Mouse (Mus musculus) midbrain, embryonic 12.5 days (tissue): ENCODE measurements at regions not wholly inside any gene's neighbourhood (a gene's known extent, or its start where the extent isn't known, plus 50 kb on each side); places are given as distances from the start of the nearest gene placed in this dataset.
A peak's percentile ranks its signal among the peaks of the same experiment; 100 is the strongest.
"Not testable (repeated sequence)": the region's sequence is repeated elsewhere in the genome, so short reads cannot be mapped to it uniquely, and the experiment has no call there.

Experiments
- ATAC-seq: fragments of 200-750 bp; cut with Nextera tagmentation; 2 replicates; pipeline ENCODE4 v1.8.0; 2017; ENCODE audit warnings: low read depth, moderate TSS enrichment, moderate library complexity; ENCODE audit not compliant: low FRiP score
- H3K27ac ChIP-seq: fragments of 300-500 bp; sonication (generic); replicated peaks from 2 replicates; pipeline ENCODE4 v1.5.1; 2016; ENCODE audit warnings: mild to moderate bottlenecking
- H3K27me3 ChIP-seq: fragments of 300-500 bp; sonication (generic); 2 replicates; pipeline ENCODE4 v1.6.1; 2016; ENCODE audit warnings: mild to moderate bottlenecking
- H3K36me3 ChIP-seq: fragments of 300-500 bp; sonication (generic); 2 replicates; pipeline ENCODE4 v1.6.1; 2016
- H3K4me1 ChIP-seq: fragments of 300-500 bp; sonication (generic); 2 replicates; pipeline ENCODE4 v1.6.1; 2016
- H3K4me2 ChIP-seq: fragments of 300-500 bp; sonication (generic); replicated peaks from 2 replicates; pipeline ENCODE4 v1.6.1; 2016; ENCODE audit warnings: mild to moderate bottlenecking, moderate library complexity
- H3K4me3 ChIP-seq: fragments of 300-500 bp; sonication (generic); 2 replicates; pipeline ENCODE4 v1.5.1; 2016; ENCODE audit warnings: mild to moderate bottlenecking
- H3K9ac ChIP-seq: fragments of 300-500 bp; sonication (generic); replicated peaks from 2 replicates; pipeline ENCODE4 v1.6.1; 2016; ENCODE audit warnings: mild to moderate bottlenecking, moderate library complexity
- H3K9me3 ChIP-seq: fragments of 300-500 bp; sonication (generic); 2 replicates; pipeline ENCODE4 v1.6.1; 2016; ENCODE audit warnings: mild to moderate bottlenecking
- WGBS: fragments of 180-500 bp; shearing (Covaris S2); methylation state at CpG from one replicate; pipeline ENCODE4 v1.1.7; 2016; 5-methylcytosine and 5-hydroxymethylcytosine counted together

DNA sequence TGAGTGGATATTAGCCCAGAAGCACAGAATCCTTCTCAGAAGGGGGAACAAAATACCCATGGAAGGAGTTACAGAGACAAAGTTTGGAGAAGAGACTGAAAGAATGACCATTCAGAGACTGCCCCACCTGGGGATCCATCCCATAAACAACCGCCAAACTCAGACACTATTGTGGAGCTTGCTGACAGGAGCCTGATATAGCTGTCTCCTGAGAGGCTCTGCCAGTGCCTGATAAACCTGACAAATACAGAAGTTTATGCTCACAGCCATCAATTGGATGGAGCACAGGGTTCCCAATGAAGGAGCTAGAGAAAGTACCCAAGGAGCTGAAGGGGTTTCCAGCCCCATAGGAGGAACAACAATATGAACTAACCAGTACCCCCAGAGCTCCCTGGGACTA is 254.1 kb upstream of the Nr5a2 start:
- H3K27me3 ChIP-seq, H3K4me1 ChIP-seq, ATAC-seq, H3K9me3 ChIP-seq, H3K4me3 ChIP-seq, H3K36me3 ChIP-seq, H3K9ac ChIP-seq, H3K4me2 ChIP-seq, H3K27ac ChIP-seq: not testable (repeated sequence)
- 77% methylated on average over 1 of the region's 1 CpGs for WGBS

DNA sequence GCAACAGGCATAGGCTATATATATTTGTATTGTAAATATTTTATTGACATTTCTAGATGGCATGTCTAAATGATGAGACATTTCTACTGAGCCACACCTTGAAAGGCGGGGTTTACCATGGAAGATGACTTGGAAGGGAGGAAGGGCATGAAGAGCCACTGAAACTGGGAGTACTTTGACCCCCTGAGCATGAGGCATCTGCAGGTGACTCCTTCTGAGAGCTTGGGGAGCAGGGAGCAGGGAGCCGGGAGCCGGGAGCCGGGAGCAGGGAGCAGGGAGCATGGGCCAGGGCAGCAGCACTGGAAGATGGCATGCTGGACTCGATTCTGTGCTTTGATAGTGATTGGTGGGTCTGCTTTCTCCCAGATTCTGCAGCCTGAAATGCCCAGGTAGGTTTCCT is 253.5 kb upstream of the Nr5a2 start:
- WGBS: 78% methylated on average over 5 of the region's 5 CpGs
- Histone ChIP-seq H3K4me1 (no peaks in the 10 kb centered on the region), H3K9ac (no peak overlapping the region), H3K4me3 (no peak overlapping the region), H3K27ac (no peak overlapping the region), H3K27me3 (no peaks in the 10 kb centered on the region), H3K36me3 (no peaks in the 10 kb centered on the region), H3K9me3 (no peaks in the 10 kb centered on the region), H3K4me2 (no peak overlapping the region)
- ATAC-seq: no peak

DNA sequence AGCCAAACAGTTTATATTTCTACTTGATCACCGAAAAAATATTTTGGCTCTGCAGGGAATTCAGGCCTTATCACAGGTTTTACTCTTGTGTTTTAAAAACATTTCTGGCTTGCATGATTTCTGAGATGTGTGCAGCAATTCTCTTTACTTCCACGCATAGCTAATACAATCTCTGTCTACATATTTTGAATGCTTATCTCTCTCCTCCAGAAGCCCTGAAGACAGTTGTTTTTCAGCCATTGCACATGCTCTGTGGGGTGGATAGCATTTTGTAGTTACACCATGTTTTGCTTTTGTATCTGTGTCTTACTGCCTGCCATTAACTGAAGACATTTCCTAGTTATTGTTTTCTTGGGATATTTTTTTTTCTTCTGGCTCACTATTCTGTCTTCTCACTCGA is 252.6 kb upstream of the Nr5a2 start:
- 81% methylated on average over 3 of the region's 3 CpGs for WGBS
- ATAC-seq: no peak
- no peaks in the 10 kb centered on the region for H3K36me3 ChIP-seq
- H3K9me3 ChIP-seq: no peaks in the 10 kb centered on the region
- H3K27ac ChIP-seq: no peak overlapping the region
- H3K9ac ChIP-seq: no peak overlapping the region
- no peak overlapping the region for H3K4me2 ChIP-seq
- no peaks in the 10 kb centered on the region for H3K27me3 ChIP-seq
- H3K4me3 ChIP-seq: no peak overlapping the region
- H3K4me1 ChIP-seq: no peaks in the 10 kb centered on the region

DNA sequence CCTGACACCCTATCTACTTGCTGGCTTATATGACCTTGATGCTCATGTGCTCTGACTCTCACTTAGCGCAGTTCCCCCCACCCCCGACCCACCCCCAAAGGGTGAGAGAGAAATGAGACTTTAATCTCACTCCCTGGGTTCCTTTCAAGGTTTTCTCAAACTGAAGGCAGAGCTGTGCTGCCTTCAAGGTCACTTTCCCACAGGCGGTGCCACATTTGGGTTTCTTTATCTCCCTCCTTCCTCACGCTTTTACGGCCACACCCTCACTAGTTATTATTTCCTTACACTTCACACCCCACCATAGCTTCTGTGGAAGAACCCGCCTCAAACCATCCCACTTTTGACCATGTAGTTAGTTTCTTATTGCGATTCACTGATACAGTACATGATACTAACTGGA is 244.1 kb upstream of the Nr5a2 start:
- 94% methylated on average over 7 of the region's 7 CpGs for WGBS

DNA sequence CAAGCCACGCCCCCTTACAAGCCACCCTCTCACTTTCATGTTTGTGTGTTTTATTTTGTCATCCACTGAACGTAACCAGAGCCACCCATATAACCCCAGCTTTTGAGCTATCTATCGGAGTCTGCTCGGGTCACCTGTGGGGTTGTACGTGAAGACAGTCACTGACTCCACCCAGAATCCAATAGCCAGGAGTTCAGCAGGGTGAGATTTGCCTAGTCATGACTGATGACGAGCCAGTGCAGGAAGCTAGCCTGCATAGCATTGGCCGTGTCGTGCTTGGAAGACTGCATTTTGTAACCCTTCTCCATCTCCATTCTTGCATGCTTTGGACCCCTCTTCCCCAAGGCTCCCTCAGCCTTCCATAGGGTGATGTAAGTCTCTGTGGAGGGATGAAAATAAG is 243.3 kb upstream of the Nr5a2 start:
- Histone ChIP-seq H3K9me3 (no peaks in the 10 kb centered on the region), H3K4me2 (no peak overlapping the region), H3K27me3 (no peaks in the 10 kb centered on the region), H3K9ac (no peak overlapping the region), H3K4me3 (no peak overlapping the region), H3K4me1 (peaks cover 10% of the 10 kb centered on the region; the same call in 1 of the 2 replicates), H3K27ac (no peak overlapping the region), H3K36me3 (no peaks in the 10 kb centered on the region)
- 87% methylated on average over 8 of the region's 8 CpGs for WGBS
- no peak for ATAC-seq

More for the DNA sequence above, 244.1 kb upstream of the Nr5a2 start:
- Histone ChIP-seq H3K4me3 (no peak overlapping the region), H3K4me1 (peaks cover 10% of the 10 kb centered on the region; the same call in 1 of the 2 replicates), H3K27me3 (no peaks in the 10 kb centered on the region), H3K9ac (no peak overlapping the region), H3K36me3 (no peaks in the 10 kb centered on the region), H3K27ac (no peak overlapping the region), H3K9me3 (no peaks in the 10 kb centered on the region), H3K4me2 (no peak overlapping the region)
- no peak for ATAC-seq

DNA sequence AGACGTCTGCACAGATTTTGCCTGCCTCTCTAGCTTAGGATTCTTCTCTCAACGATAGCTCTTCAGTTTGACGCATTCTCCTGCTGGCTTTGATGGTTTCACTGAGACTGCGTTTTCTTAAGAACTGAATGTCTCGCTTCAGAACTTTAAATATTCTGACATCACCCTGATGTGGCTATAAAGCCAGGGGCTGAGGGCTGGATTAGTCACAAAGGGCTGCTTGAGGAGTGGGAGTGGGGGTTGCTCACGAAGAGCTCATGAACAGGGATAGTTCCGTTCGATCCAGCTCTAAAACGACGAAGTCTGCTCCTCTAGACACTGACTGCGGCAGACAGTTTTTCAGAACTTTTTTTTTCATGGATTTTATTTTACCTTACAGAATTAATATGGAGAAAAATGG is 240.7 kb upstream of the Nr5a2 start:
- Histone ChIP-seq H3K4me2 (no peak overlapping the region), H3K9me3 (no peaks in the 10 kb centered on the region), H3K9ac (no peak overlapping the region), H3K4me1 (peaks cover 10% of the 10 kb centered on the region; the same call in 1 of the 2 replicates), H3K27me3 (no peaks in the 10 kb centered on the region), H3K36me3 (no peaks in the 10 kb centered on the region), H3K4me3 (no peak overlapping the region), H3K27ac (no peak overlapping the region)
- WGBS: 47% methylated on average over 11 of the region's 11 CpGs
- ATAC-seq: 0 out of 2 replicates have a peak, but pooled peaks have one; percentile 60

DNA sequence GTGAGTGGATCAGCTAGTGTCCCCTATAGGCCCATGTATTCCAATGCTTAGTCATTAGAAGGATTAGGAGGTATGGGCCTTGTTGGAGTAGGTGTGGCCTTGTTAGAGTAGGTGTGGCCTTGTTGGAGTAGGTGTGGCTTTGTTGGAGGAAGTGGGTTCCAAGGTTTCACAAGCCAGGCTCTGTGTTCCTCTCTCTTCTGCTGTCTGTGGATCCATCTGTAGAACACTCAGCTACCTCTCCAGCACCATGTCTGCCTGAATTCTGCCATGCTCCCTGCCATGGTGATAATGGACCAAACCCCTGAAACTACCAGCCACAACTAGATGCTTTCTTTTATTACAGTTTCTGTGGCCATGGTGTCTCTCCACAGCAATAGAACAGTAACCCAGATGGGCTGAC is 235.7 kb upstream of the Nr5a2 start:
- peaks cover 3% of the 10 kb centered on the region; the same call in 1 of the 2 replicates for H3K4me1 ChIP-seq
- H3K36me3 ChIP-seq: no peaks in the 10 kb centered on the region
- no peak for ATAC-seq
- H3K4me2 ChIP-seq: no peak overlapping the region
- H3K27me3 ChIP-seq: no peaks in the 10 kb centered on the region
- H3K4me3 ChIP-seq: no peak overlapping the region
- H3K27ac ChIP-seq: no peak overlapping the region
- no peaks in the 10 kb centered on the region for H3K9me3 ChIP-seq
- H3K9ac ChIP-seq: no peak overlapping the region

DNA sequence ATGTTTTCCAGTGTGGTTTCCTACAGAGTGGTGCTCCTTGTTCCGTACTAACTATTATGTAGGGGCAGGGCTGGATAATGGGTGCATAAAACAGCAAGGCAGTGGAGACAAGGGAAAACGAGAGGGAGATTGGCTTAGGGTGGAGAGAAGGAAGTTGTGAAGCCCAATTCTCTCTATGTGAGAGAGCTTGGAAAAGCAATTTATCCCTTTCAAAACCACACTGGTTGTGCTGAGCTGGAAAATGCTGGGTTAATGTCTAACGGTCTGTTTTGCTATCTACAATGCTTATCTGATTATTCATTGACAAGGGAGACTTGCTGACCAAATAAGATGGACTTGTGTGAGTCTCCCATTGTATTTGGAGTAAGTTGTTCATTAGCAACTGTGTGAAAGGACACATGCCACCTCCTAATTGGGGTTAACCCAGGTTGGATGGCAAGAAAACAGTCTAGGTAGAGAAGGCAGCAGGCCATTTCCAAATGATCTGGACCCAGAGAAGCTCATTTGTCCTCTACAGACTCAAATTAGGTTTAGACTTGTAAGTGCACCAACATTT is 234.9 kb upstream of the Nr5a2 start:
- no peak overlapping the region for H3K4me2 ChIP-seq
- H3K27me3 ChIP-seq: no peaks in the 10 kb centered on the region
- H3K4me3 ChIP-seq: no peak overlapping the region
- no peak overlapping the region for H3K27ac ChIP-seq
- H3K9ac ChIP-seq: no peak overlapping the region
- no peaks in the 10 kb centered on the region for H3K4me1 ChIP-seq
- no peaks in the 10 kb centered on the region for H3K36me3 ChIP-seq
- ATAC-seq: no peak
- WGBS: 86% methylated on average over 3 of the region's 3 CpGs
- H3K9me3 ChIP-seq: no peaks in the 10 kb centered on the region

DNA sequence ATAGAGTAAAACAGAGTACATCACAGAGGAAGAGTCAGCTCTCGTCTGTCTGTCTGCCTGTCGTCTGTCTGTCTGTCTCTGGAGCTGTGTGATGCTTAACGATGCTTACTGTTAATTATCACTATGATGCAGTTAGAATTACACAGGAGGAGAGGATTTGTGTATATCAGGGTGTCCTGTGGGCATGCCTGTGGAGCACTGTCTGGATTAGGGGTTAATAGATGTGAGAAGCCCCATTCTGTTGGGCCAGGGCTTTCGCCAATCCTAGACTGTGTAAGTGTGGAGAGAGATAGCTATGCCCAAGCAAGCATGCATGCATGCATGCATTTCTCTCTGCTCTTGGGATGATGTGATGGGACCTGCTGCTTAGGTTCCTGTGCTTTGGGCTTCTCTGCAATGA is 218.0 kb upstream of the Nr5a2 start:
- ATAC-seq: no peak
- no peaks in the 10 kb centered on the region for H3K4me1 ChIP-seq

DNA sequence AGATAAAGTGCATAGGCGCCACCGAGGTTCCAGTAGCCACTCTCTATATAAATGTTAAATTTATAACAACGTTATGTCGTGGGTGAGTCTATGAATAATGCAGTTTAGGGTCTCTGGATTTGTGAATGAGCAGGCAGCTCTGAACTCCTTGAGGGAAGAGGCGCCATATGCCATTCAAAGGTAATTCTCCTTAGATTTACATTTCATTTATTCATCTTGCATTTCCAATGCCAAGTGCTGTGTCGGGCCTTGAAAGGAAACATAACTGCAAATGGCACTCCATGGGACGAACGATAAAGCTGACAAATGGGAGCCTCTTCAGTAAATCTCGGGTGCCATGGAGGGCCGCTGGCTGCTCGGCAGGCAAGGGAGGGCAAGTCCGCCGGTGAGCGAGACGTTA is 216.4 kb upstream of the Nr5a2 start:
- ATAC-seq: no peak; the same call in 1 of the 2 replicates
- Histone ChIP-seq H3K4me3 (no peak overlapping the region), H3K27ac (no peak overlapping the region), H3K27me3 (no peaks in the 10 kb centered on the region), H3K9me3 (no peaks in the 10 kb centered on the region), H3K36me3 (no peaks in the 10 kb centered on the region), H3K4me2 (no peak overlapping the region), H3K4me1 (no peaks in the 10 kb centered on the region), H3K9ac (no peak overlapping the region)
- 69% methylated on average over 15 of the region's 15 CpGs for WGBS

More for the DNA sequence above, 218.0 kb upstream of the Nr5a2 start:
- 98% methylated on average over 4 of the region's 4 CpGs for WGBS
- no peak overlapping the region for H3K4me3 ChIP-seq
- H3K4me2 ChIP-seq: no peak overlapping the region
- no peak overlapping the region for H3K9ac ChIP-seq
- no peaks in the 10 kb centered on the region for H3K36me3 ChIP-seq
- H3K9me3 ChIP-seq: no peaks in the 10 kb centered on the region
- no peaks in the 10 kb centered on the region for H3K27me3 ChIP-seq
- H3K27ac ChIP-seq: no peak overlapping the region

DNA sequence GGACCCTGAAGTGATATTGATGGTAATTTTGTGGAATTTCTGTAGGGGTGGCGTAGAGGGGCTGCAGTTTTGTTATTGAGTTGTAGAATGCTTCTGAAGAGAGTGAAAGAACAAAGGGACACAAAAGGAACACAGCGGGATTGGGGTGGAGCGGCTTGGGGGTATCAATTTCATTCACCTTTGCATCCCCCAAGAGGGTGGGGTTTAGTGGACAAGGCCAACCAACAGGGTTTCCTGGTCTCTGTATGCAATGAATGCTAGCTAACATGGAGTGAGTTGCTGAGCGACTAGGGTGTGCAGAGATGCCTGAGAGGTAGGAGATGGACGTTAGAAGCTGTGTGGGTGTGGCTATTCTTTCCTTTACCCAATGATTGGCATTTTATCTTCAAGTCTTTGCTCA is 213.8 kb upstream of the Nr5a2 start:
- Histone ChIP-seq H3K4me1 (no peaks in the 10 kb centered on the region), H3K36me3 (no peaks in the 10 kb centered on the region), H3K27me3 (no peaks in the 10 kb centered on the region), H3K4me3 (no peak overlapping the region), H3K4me2 (no peak overlapping the region), H3K9me3 (no peaks in the 10 kb centered on the region), H3K9ac (no peak overlapping the region), H3K27ac (no peak overlapping the region)
- WGBS: 51% methylated on average over 5 of the region's 5 CpGs
- ATAC-seq: no peak

DNA sequence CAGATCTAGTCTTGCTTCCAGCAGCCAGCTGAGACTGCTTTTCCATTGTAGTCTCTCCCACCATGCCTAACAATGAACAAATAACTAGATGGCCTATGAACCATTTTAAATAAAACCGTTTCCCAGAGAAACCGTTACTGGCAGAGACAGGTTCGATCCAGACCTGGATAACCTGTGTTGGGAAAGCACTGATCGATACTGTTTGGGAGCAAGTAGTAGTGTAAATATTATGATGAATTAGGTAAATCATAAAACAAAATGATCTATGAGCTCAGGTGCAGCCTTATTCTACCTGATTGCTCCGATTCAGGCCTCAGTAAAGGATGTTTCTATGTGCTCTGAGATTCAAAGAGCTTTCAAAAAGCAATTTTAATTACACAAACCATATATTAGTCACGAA is 211.9 kb upstream of the Nr5a2 start:
- Histone ChIP-seq H3K9ac (no peak overlapping the region), H3K36me3 (no peaks in the 10 kb centered on the region), H3K4me1 (no peaks in the 10 kb centered on the region), H3K4me3 (no peak overlapping the region), H3K4me2 (no peak overlapping the region), H3K9me3 (no peaks in the 10 kb centered on the region), H3K27me3 (no peaks in the 10 kb centered on the region), H3K27ac (no peak overlapping the region)
- WGBS: 91% methylated on average over 6 of the region's 6 CpGs
- ATAC-seq: no peak

DNA sequence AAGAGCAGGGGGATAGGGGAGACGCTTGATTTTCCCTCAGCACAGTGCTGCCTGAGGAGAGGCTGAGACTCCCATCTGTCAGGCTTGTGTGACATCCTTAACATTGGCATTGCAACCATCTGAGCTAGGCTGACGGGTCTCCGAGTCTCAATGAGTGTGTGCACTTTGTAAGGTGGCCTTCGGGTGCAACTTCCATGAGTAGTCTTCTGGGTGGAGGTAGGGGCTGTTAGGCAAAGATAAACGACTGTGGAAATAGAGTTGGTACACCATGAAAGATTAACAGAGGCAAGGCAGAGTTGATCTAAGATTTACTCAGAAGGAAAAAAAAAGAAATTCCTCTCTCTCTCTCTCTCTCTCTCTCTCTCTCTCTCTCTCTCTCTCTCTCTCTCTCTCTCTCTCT is 211.2 kb upstream of the Nr5a2 start:
- WGBS: 75% methylated on average over 5 of the region's 5 CpGs
- no peaks in the 10 kb centered on the region for H3K27me3 ChIP-seq
- no peak for ATAC-seq

More for the DNA sequence above, 211.2 kb upstream of the Nr5a2 start:
- Histone ChIP-seq H3K9ac (no peak overlapping the region), H3K4me1 (no peaks in the 10 kb centered on the region), H3K27ac (no peak overlapping the region), H3K9me3 (no peaks in the 10 kb centered on the region), H3K4me3 (no peak overlapping the region), H3K4me2 (no peak overlapping the region), H3K36me3 (no peaks in the 10 kb centered on the region)
